Mouse (Mus musculus): ENCODE data around the gene Actn4.

DNA sequence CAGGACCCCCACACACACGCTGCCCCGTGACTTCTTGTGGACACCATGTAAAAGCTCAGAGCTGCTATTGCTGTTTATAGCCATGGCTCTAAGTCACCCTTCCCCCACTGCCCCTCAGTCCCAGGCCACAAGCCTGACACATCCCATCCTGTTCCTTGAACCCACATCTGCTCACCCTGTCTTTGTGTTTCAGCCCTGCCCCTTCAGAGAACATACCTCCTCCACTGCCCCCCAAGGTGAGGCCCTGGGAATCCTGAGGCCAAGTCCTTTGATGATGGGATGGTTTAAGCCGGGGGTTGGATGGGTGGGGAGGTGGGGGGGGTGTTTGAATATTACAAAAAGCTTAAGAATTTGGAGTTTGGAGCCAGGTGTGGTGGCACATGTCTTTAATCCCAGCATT lies 30.9 kb upstream of the Actn4 start:
- no peak for TF ChIP-seq CTCF (IDR thresholded peaks at IDR 0.05; ENCODE audit: control insufficient read depth, insufficient read depth, insufficient read length)
- TF ChIP-seq CEBPB (IDR thresholded peaks at IDR 0.05; ENCODE audit: low read depth) = no peak
- TF ChIP-seq FOSL1 (IDR thresholded peaks at IDR 0.05; ENCODE audit: insufficient read depth, low read length, poor library complexity, severe bottlenecking) = no peak
